Mouse (Mus musculus): ENCODE results near the gene Gm5168. TPM values are rescaled to one million over a fixed set of nuclear protein-coding genes. Genes with fewer than 3 reads are reported as not detected.
"Not testable (repeated sequence)": the region's sequence is repeated elsewhere in the genome, so short reads cannot be mapped to it uniquely, and the experiment has no call there.

The Gm5168 gene
- not detected in 2 replicates for polyA plus RNA-seq (2016; fragmentation: Nextera tagmentation; extraction: Ambion mirVana)

GRCm38 (mm10) chrX:26050941-26051340, at the start of gene Gm5168:
Gm5168 (minus strand) TSS chrX:26051041.
- DNase-seq (ENCODE audit: extremely low spot score, low spot score); H3K4me3 ChIP-seq; H3K36me3 ChIP-seq (replicated peaks); H3K27ac ChIP-seq; H3K4me1 ChIP-seq; H3K27me3 ChIP-seq (ENCODE audit: poor library complexity, severe bottlenecking); H3K9me3 ChIP-seq: not testable (repeated sequence)
- WGBS = no CpG with 5 or more reads among the region's 3 CpGs

Other genes starting within 250 kb of the Gm5168 start
- not detected in 2 replicates for gene Gm2012, start 180.3 kb upstream of the Gm5168 start, polyA plus RNA-seq (2016; fragmentation: Nextera tagmentation; extraction: Ambion mirVana)

Data from forebrain, embryonic 10.5 days (tissue).